Mouse (Mus musculus): ENCODE measurements around the gene Duxbl2. TPM values are rescaled to one million over a fixed set of nuclear protein-coding genes. Genes with fewer than 3 reads are reported as not detected.
"Not testable (repeated sequence)": the region's sequence is repeated elsewhere in the genome, so short reads cannot be mapped to it uniquely, and the experiment has no call there.

Duxbl2 gene
- 7.2 and 9.1 TPM in 2 replicates for total RNA-seq (2012; rRNA removed)

- DNase-seq (ENCODE audit: low read depth, low spot score); in situ Hi-C loops (cut with MboI; ENCODE audit: low sequenced_read_pairs in 2 of 2, unreplicated experiment in 2 of 2); H3K4me1 ChIP-seq (ENCODE audit: control insufficient read depth in 2 of 2, insufficient read depth in 2 of 2, low read length in 2 of 2, poor library complexity in 1 of 2); H3K9ac ChIP-seq (ENCODE audit: insufficient read depth, low read depth, low read length, poor library complexity, severe bottlenecking); H3K27ac ChIP-seq (ENCODE audit: insufficient read depth, low read depth, low read length, poor library complexity, severe bottlenecking); H3K36me3 ChIP-seq (ENCODE audit: control insufficient read depth, insufficient read depth, low read length, poor library complexity, severe bottlenecking); H3K9me3 ChIP-seq (ENCODE audit: control insufficient read depth, insufficient read depth, low read depth, low read length); H3K4me3 ChIP-seq (ENCODE audit: insufficient read depth in 1 of 2, low read depth in 1 of 2, low read length in 2 of 2, poor library complexity in 1 of 2, severe bottlenecking in 1 of 2): not testable (repeated sequence)
Measured at GRCm38 (mm10) chr14:26118150-26118549, at the start of gene Duxbl2. Gene Duxbl2 (plus strand): TSS chr14:26118349.

GRCm38 (mm10) chr14:26076620-26077390 is 41.3 kb upstream of the Duxbl2 start:
- H3K4me1 ChIP-seq (ENCODE audit: control insufficient read depth in 2 of 2, insufficient read depth in 2 of 2, low read length in 2 of 2, poor library complexity in 1 of 2); H3K36me3 ChIP-seq (ENCODE audit: control insufficient read depth, insufficient read depth, low read length, poor library complexity, severe bottlenecking); H3K27ac ChIP-seq (ENCODE audit: insufficient read depth, low read depth, low read length, poor library complexity, severe bottlenecking); H3K4me3 ChIP-seq (ENCODE audit: insufficient read depth in 1 of 2, low read depth in 1 of 2, low read length in 2 of 2, poor library complexity in 1 of 2, severe bottlenecking in 1 of 2); in situ Hi-C loops (cut with MboI; ENCODE audit: low sequenced_read_pairs in 2 of 2, unreplicated experiment in 2 of 2); DNase-seq (ENCODE audit: low read depth, low spot score); H3K9ac ChIP-seq (ENCODE audit: insufficient read depth, low read depth, low read length, poor library complexity, severe bottlenecking); H3K9me3 ChIP-seq (ENCODE audit: control insufficient read depth, insufficient read depth, low read depth, low read length): not testable (repeated sequence)

- H3K9me3 ChIP-seq (ENCODE audit: control insufficient read depth, insufficient read depth, low read depth, low read length); H3K36me3 ChIP-seq (ENCODE audit: control insufficient read depth, insufficient read depth, low read length, poor library complexity, severe bottlenecking); H3K27ac ChIP-seq (ENCODE audit: insufficient read depth, low read depth, low read length, poor library complexity, severe bottlenecking); H3K4me3 ChIP-seq (ENCODE audit: insufficient read depth in 1 of 2, low read depth in 1 of 2, low read length in 2 of 2, poor library complexity in 1 of 2, severe bottlenecking in 1 of 2); H3K4me1 ChIP-seq (ENCODE audit: control insufficient read depth in 2 of 2, insufficient read depth in 2 of 2, low read length in 2 of 2, poor library complexity in 1 of 2); in situ Hi-C loops (cut with MboI; ENCODE audit: low sequenced_read_pairs in 2 of 2, unreplicated experiment in 2 of 2); H3K9ac ChIP-seq (ENCODE audit: insufficient read depth, low read depth, low read length, poor library complexity, severe bottlenecking); DNase-seq (ENCODE audit: low read depth, low spot score): not testable (repeated sequence)
Measured at GRCm38 (mm10) chr14:26081216-26081615, 36.9 kb upstream of the Duxbl2 start, which contains the start of gene Cphx2. Gene Cphx2 (plus strand): TSS chr14:26081516.

GRCm38 (mm10) chr14:26081997-26082396 is 36.2 kb upstream of the Duxbl2 start, which contains the start of gene Cphx3:
Gene Cphx3 (plus strand): TSS chr14:26082297.
- DNase-seq (ENCODE audit: low read depth, low spot score); H3K4me3 ChIP-seq (ENCODE audit: insufficient read depth in 1 of 2, low read depth in 1 of 2, low read length in 2 of 2, poor library complexity in 1 of 2, severe bottlenecking in 1 of 2); H3K9ac ChIP-seq (ENCODE audit: insufficient read depth, low read depth, low read length, poor library complexity, severe bottlenecking); in situ Hi-C loops (cut with MboI; ENCODE audit: low sequenced_read_pairs in 2 of 2, unreplicated experiment in 2 of 2); H3K4me1 ChIP-seq (ENCODE audit: control insufficient read depth in 2 of 2, insufficient read depth in 2 of 2, low read length in 2 of 2, poor library complexity in 1 of 2); H3K27ac ChIP-seq (ENCODE audit: insufficient read depth, low read depth, low read length, poor library complexity, severe bottlenecking); H3K9me3 ChIP-seq (ENCODE audit: control insufficient read depth, insufficient read depth, low read depth, low read length); H3K36me3 ChIP-seq (ENCODE audit: control insufficient read depth, insufficient read depth, low read length, poor library complexity, severe bottlenecking): not testable (repeated sequence)

GRCm38 (mm10) chr14:26097622-26098021 is 20.5 kb upstream of the Duxbl2 start:
- H3K9me3 ChIP-seq (ENCODE audit: control insufficient read depth, insufficient read depth, low read depth, low read length); H3K4me1 ChIP-seq (ENCODE audit: control insufficient read depth in 2 of 2, insufficient read depth in 2 of 2, low read length in 2 of 2, poor library complexity in 1 of 2); DNase-seq (ENCODE audit: low read depth, low spot score); H3K36me3 ChIP-seq (ENCODE audit: control insufficient read depth, insufficient read depth, low read length, poor library complexity, severe bottlenecking); H3K9ac ChIP-seq (ENCODE audit: insufficient read depth, low read depth, low read length, poor library complexity, severe bottlenecking); H3K27ac ChIP-seq (ENCODE audit: insufficient read depth, low read depth, low read length, poor library complexity, severe bottlenecking); H3K4me3 ChIP-seq (ENCODE audit: insufficient read depth in 1 of 2, low read depth in 1 of 2, low read length in 2 of 2, poor library complexity in 1 of 2, severe bottlenecking in 1 of 2); in situ Hi-C loops (cut with MboI; ENCODE audit: low sequenced_read_pairs in 2 of 2, unreplicated experiment in 2 of 2): not testable (repeated sequence)

GRCm38 (mm10) chr14:26118550-26119000 is 426 bp downstream of the Duxbl2 start:
- in situ Hi-C loops (cut with MboI; ENCODE audit: low sequenced_read_pairs in 2 of 2, unreplicated experiment in 2 of 2); H3K27ac ChIP-seq (ENCODE audit: insufficient read depth, low read depth, low read length, poor library complexity, severe bottlenecking); H3K36me3 ChIP-seq (ENCODE audit: control insufficient read depth, insufficient read depth, low read length, poor library complexity, severe bottlenecking); H3K4me3 ChIP-seq (ENCODE audit: insufficient read depth in 1 of 2, low read depth in 1 of 2, low read length in 2 of 2, poor library complexity in 1 of 2, severe bottlenecking in 1 of 2); H3K9me3 ChIP-seq (ENCODE audit: control insufficient read depth, insufficient read depth, low read depth, low read length); H3K4me1 ChIP-seq (ENCODE audit: control insufficient read depth in 2 of 2, insufficient read depth in 2 of 2, low read length in 2 of 2, poor library complexity in 1 of 2); DNase-seq (ENCODE audit: low read depth, low spot score); H3K9ac ChIP-seq (ENCODE audit: insufficient read depth, low read depth, low read length, poor library complexity, severe bottlenecking): not testable (repeated sequence)

GRCm38 (mm10) chr14:26119095-26119494 is 946 bp downstream of the Duxbl2 start:
- DNase-seq (ENCODE audit: low read depth, low spot score); H3K4me1 ChIP-seq (ENCODE audit: control insufficient read depth in 2 of 2, insufficient read depth in 2 of 2, low read length in 2 of 2, poor library complexity in 1 of 2); H3K4me3 ChIP-seq (ENCODE audit: insufficient read depth in 1 of 2, low read depth in 1 of 2, low read length in 2 of 2, poor library complexity in 1 of 2, severe bottlenecking in 1 of 2); H3K9me3 ChIP-seq (ENCODE audit: control insufficient read depth, insufficient read depth, low read depth, low read length); H3K9ac ChIP-seq (ENCODE audit: insufficient read depth, low read depth, low read length, poor library complexity, severe bottlenecking); H3K36me3 ChIP-seq (ENCODE audit: control insufficient read depth, insufficient read depth, low read length, poor library complexity, severe bottlenecking); H3K27ac ChIP-seq (ENCODE audit: insufficient read depth, low read depth, low read length, poor library complexity, severe bottlenecking); in situ Hi-C loops (cut with MboI; ENCODE audit: low sequenced_read_pairs in 2 of 2, unreplicated experiment in 2 of 2): not testable (repeated sequence)

GRCm38 (mm10) chr14:26147095-26147494 is 28.9 kb downstream of the Duxbl2 start:
- H3K36me3 ChIP-seq (ENCODE audit: control insufficient read depth, insufficient read depth, low read length, poor library complexity, severe bottlenecking); H3K4me1 ChIP-seq (ENCODE audit: control insufficient read depth in 2 of 2, insufficient read depth in 2 of 2, low read length in 2 of 2, poor library complexity in 1 of 2); H3K9me3 ChIP-seq (ENCODE audit: control insufficient read depth, insufficient read depth, low read depth, low read length); in situ Hi-C loops (cut with MboI; ENCODE audit: low sequenced_read_pairs in 2 of 2, unreplicated experiment in 2 of 2); DNase-seq (ENCODE audit: low read depth, low spot score); H3K9ac ChIP-seq (ENCODE audit: insufficient read depth, low read depth, low read length, poor library complexity, severe bottlenecking); H3K27ac ChIP-seq (ENCODE audit: insufficient read depth, low read depth, low read length, poor library complexity, severe bottlenecking); H3K4me3 ChIP-seq (ENCODE audit: insufficient read depth in 1 of 2, low read depth in 1 of 2, low read length in 2 of 2, poor library complexity in 1 of 2, severe bottlenecking in 1 of 2): not testable (repeated sequence)

Data from ES-E14 (cell line).